23 mouse cellular contexts compared by ENCODE assay signal in the genomic region with DNA sequence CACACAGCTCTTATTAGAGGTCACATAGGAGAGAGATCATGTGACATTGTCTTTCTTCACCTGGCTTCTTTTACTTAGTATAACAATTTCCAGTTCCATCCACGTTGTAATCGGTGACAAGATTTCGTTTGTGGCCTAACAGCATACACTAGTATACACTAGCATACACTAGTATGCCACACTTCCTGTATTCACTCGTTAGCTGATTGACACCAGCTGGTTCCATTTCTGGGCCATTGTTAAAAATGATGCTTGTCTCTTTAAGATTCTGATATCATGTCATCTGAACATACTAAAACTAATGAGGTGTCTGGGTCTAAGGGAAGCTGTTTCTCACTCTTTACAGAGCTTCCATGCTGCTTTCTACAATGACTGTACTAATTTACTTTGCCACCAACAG.
DNase-seq lines count a peak whose midpoint lies in the region; ATAC-seq and TF ChIP-seq lines count a peak whose summit lies in the region.
"Had no signal": no experiment of that assay in that cellular context is flagged by ENCODE, and none has a peak within 500 bp of the region (broad histone marks: within the 10 kb centered on the region; RNA-seq: fewer than 3 reads in every experiment).

No protein-coding gene starts in this region.

- no peak for TF ChIP-seq EP300 in lung, postnatal 0 days (IDR thresholded peaks at IDR 0.05)

- peak overlapping the region; percentile 75; the same call in 1 of the 2 replicates for H3K27ac ChIP-seq in liver, embryonic 15.5 days (replicated peaks)
- no peak overlapping the region for H3K27ac ChIP-seq in lung, postnatal 0 days (ENCODE audit: low read length)
- H3K27ac ChIP-seq: embryonic facial prominence, embryonic 15.5 days; forebrain, embryonic 10.5 days; heart, embryonic 10.5 days; hindbrain, embryonic 12.5 days had no signal

- no peak for TF ChIP-seq CTCF in lung, postnatal 0 days (IDR thresholded peaks at IDR 0.05)
- no peak for TF ChIP-seq CTCF in brain, embryonic 14.5 days (IDR thresholded peaks at IDR 0.05; ENCODE audit: borderline replicate concordance, extremely low read depth, insufficient read depth, insufficient read length)

- H3K27me3 ChIP-seq in liver, embryonic 15.5 days: no peaks in the 10 kb centered on the region
- no peaks in the 10 kb centered on the region for H3K27me3 ChIP-seq in lung, postnatal 0 days (replicated peaks; ENCODE audit: insufficient read depth, low read length)
- H3K27me3 ChIP-seq: embryonic facial prominence, embryonic 15.5 days; hindbrain, embryonic 12.5 days had no signal

- no peak overlapping the region for H3K4me3 ChIP-seq in liver, embryonic 15.5 days (replicated peaks)
- no peak overlapping the region for H3K4me3 ChIP-seq in lung, postnatal 0 days (ENCODE audit: low read depth, low read length)
- H3K4me3 ChIP-seq: embryonic facial prominence, embryonic 15.5 days; erythroblast, embryonic 14.5 days; forebrain, embryonic 10.5 days; heart, embryonic 10.5 days; hindbrain, embryonic 12.5 days had no signal

- H3K4me1 ChIP-seq in liver, embryonic 15.5 days (replicated peaks): peaks cover 16% of the 10 kb centered on the region
- no peaks in the 10 kb centered on the region for H3K4me1 ChIP-seq in lung, postnatal 0 days (ENCODE audit: insufficient read depth, low read depth, low read length)
- H3K4me1 ChIP-seq: embryonic facial prominence, embryonic 15.5 days; forebrain, embryonic 10.5 days; heart, embryonic 10.5 days; hindbrain, embryonic 12.5 days had no signal

- no peak for TF ChIP-seq POLR2A in brain, embryonic 14.5 days (IDR thresholded peaks at IDR 0.05; ENCODE audit: borderline replicate concordance, extremely low read depth, insufficient read depth, insufficient read length, poor library complexity, severe bottlenecking)

- DNase-seq in liver: no peak
- DNase-seq in lung, postnatal 0 days (ENCODE audit: low spot score): peak; percentile 8
- no peak for DNase-seq in lung, postnatal 4 days
- DNase-seq in brain, embryonic 14.5 days (ENCODE audit: low read depth): peak; percentile 55
- DNase-seq in retina, embryonic 14.5 days (ENCODE audit: low spot score): peak; percentile 11
- DNase-seq in urinary bladder, adult 18-20 months (ENCODE audit: low spot score in 2 of 2): no peak
- DNase-seq: adrenal gland, adult 2 months; adrenal gland, postnatal 25 days; cerebellum, adult 11 months; cerebellum, adult 8-10 months; cerebellum, postnatal 14 days; embryo, embryonic 11 days; gastrocnemius, postnatal 10 days; heart, adult 18-20 months; heart, postnatal 10 days; heart, postnatal 4 days had no signal

- no peak overlapping the region for H3K4me2 ChIP-seq in liver, embryonic 15.5 days
- no peak overlapping the region for H3K4me2 ChIP-seq in lung, postnatal 0 days (replicated peaks; ENCODE audit: low read depth, low read length)
- H3K4me2 ChIP-seq: embryonic facial prominence, embryonic 15.5 days; hindbrain, embryonic 12.5 days had no signal

- H3K36me3 ChIP-seq in liver, embryonic 15.5 days (replicated peaks): no peaks in the 10 kb centered on the region
- no peaks in the 10 kb centered on the region for H3K36me3 ChIP-seq in lung, postnatal 0 days (ENCODE audit: insufficient read depth, low read length)
- H3K36me3 ChIP-seq: embryonic facial prominence, embryonic 15.5 days; forebrain, embryonic 10.5 days; heart, embryonic 10.5 days; hindbrain, embryonic 12.5 days had no signal

- no peak overlapping the region for H3K9ac ChIP-seq in liver, embryonic 15.5 days
- no peak overlapping the region for H3K9ac ChIP-seq in lung, postnatal 0 days (replicated peaks; ENCODE audit: low read depth)
- H3K9ac ChIP-seq: embryonic facial prominence, embryonic 15.5 days; hindbrain, embryonic 12.5 days had no signal

- 70% methylated on average over 4 of the region's 4 CpGs for WGBS in liver, embryonic 15.5 days (ENCODE audit: insufficient replicate concordance)
- 50% methylated on average over 4 of the region's 4 CpGs for WGBS in lung, postnatal 0 days

- ATAC-seq in liver, embryonic 15.5 days (ENCODE audit: insufficient read depth): no peak
- ATAC-seq in lung, postnatal 0 days: no peak
- ATAC-seq: forebrain, embryonic 16.5 days had no signal

- H3K9me3 ChIP-seq in liver, embryonic 15.5 days (replicated peaks): no peaks in the 10 kb centered on the region
- H3K9me3 ChIP-seq in lung, postnatal 0 days (ENCODE audit: low read length): no peaks in the 10 kb centered on the region
- H3K9me3 ChIP-seq: embryonic facial prominence, embryonic 15.5 days; forebrain, embryonic 10.5 days; heart, embryonic 10.5 days; hindbrain, embryonic 12.5 days had no signal

Comparison
In these comparisons a context has a peak if more than half of its experiments do, and no peak if none do; other contexts are left out.
1. DNase-seq: peak in lung, postnatal 0 days (single experiment), brain, embryonic 14.5 days (single experiment) and retina, embryonic 14.5 days (single experiment); none in liver (single experiment), lung, postnatal 4 days (0 of 2) and urinary bladder, adult 18-20 months (0 of 2).